Mouse (Mus musculus): ENCODE measurements at regions not wholly inside any gene's neighbourhood (a gene's known extent, or its start where the extent isn't known, plus 50 kb on each side); places are given as distances from the start of the nearest gene placed in this dataset.

DNA sequence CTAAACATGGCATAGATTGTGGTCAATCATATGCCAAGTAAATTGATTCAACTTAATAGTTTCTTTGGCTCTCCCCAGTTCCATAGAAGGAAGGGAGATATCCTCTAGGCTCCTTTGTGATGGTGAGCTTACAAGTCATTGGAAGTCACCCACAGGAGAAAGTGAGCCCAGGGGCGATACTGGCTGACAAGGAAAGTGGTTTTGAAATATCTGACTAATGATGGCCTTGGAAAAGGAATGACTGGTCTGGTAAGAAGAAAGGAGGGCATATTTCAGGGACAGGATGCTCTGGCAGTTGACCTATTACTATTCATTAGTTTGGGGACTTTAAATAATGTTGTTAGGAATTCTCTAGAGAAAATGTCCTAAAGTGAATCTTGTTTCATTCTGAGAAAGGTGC lies 352.7 kb upstream of the Cdh11 start:
- ATAC-seq (replicated peaks; ENCODE audit: poor library complexity): no peak

GRCm38 (mm10) chr8:103144835-103145234 lies 359.4 kb upstream of the Cdh11 start:
- ATAC-seq (replicated peaks; ENCODE audit: poor library complexity): no peak

DNA sequence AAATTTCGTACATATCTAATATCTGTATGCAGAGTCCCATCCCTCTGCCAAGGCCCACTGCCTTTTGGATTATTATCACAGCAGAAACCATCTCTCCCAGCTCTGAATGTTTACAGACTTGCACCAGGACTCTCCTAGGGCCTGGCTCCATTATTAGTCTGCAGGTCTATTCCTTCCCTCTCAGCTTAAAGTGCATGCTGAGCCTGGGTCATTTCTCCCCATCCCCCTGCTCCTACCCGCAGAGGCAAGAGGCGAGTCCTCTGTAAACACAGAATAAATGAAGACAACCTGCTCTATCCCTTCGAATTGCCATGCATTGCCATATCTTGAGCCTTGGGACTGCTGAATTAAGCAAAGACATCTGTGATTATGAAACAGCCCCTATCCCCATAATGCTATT lies 362.6 kb upstream of the Cdh11 start:
- ATAC-seq (replicated peaks; ENCODE audit: poor library complexity): no peak

GRCm38 (mm10) chr8:103148447-103148846 lies 363.0 kb upstream of the Cdh11 start:
- ATAC-seq (replicated peaks; ENCODE audit: poor library complexity): no peak

- no peak for ATAC-seq (replicated peaks; ENCODE audit: poor library complexity)
Observed at GRCm38 (mm10) chr8:103166623-103167316, 381.3 kb upstream of the Cdh11 start.

DNA sequence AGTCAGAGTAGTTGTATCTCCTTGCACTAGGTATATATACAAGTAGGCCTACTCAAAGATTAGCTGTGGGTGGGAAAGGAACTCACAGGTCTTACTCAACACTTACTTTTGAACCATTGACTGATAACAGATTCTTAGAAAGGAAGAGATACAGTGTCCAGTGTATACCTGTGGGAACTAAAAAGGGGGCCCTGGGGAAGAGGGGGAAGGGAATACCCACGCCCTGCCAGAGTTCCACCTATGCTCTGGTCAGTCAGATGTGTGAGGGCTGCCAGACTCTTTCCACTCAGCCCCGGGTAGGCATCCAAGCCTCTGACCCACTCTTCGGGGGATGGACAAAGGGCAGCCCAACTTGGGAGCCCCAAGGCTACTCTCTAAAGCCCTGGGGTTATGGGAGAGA lies 387.9 kb upstream of the Cdh11 start:
- no peak for ATAC-seq (replicated peaks; ENCODE audit: poor library complexity)

DNA sequence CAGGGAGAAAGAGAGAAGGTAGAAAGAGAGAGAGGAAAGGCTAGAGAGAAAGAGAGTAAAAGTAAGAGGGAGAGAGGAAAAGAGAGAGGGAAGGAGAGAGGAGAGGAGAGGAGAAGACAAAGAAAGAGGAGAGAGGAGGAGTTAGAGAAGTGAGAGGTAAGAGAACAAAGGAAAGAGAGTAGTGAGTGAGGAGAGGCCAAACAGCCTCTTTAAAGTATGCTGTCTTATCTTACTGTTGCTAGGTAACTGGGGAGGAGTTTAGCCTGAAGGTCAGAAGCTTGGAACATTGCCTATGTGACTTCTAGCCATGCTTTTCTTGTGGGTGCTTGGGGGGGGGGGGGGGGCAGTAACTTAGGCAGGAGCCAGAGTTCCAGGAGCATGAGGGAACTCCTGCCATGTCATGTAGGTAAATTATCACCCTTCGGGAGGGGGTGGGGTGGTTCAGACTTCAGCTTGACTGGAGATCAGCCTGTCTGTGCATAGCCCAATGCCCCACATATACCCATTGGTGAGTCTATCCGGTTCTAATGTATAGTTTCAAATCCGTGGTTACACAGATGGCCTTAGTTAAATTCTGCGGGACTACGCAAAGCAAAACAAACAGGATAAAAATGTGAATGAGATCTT lies 388.5 kb upstream of the Cdh11 start:
- no peak for ATAC-seq (replicated peaks; ENCODE audit: poor library complexity)

DNA sequence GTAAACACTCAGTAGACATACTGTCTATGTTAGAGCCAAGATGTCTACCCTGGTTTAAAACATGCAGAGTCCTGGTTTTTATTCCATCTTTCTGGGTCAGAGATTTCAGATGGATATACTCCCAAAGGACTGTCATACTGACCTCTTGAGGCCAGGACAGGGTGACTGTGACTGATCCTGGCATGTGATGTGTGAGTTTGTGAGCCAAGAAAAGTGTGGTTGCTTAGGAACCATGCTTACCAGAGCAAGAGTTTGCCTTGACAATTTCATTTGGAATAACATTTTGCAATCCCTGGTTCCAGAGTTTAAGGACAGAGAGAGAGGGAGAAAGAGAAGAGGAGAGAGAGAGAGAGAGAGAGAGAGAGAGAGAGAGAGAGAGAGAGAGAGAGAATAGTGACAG lies 395.2 kb upstream of the Cdh11 start:
- ATAC-seq (replicated peaks; ENCODE audit: poor library complexity): no peak

GRCm38 (mm10) chr8:103188720-103189498 lies 403.5 kb upstream of the Cdh11 start:
- no peak for ATAC-seq (replicated peaks; ENCODE audit: poor library complexity)

GRCm38 (mm10) chr8:103198251-103198650 lies 412.8 kb upstream of the Cdh11 start:
- ATAC-seq (replicated peaks; ENCODE audit: poor library complexity): no peak

GRCm38 (mm10) chr8:103199696-103200615 lies 414.5 kb upstream of the Cdh11 start:
- no peak for ATAC-seq (replicated peaks; ENCODE audit: poor library complexity)

GRCm38 (mm10) chr8:103203710-103204109 lies 418.3 kb upstream of the Cdh11 start:
- no peak for ATAC-seq (replicated peaks; ENCODE audit: poor library complexity)

DNA sequence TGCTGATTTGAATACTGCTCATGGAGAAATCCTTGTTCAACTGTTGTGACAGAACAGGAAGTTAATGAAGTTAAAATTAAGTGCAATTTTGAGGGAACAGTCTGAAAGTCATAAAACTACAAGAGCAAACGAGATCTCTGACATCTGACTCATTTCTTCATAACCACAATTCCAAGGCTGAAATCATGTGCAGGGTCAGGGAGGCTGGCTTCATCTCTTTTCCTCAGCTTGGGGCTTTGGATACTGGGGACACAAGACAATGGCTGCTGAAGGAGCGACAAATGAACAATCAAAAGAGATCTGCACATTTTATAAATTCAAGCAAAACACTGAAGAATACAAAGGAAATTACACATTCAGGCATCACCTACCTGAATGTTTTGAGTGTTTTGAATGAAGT lies 429.2 kb upstream of the Cdh11 start:
- ATAC-seq (replicated peaks; ENCODE audit: poor library complexity): no peak

- ATAC-seq (replicated peaks; ENCODE audit: poor library complexity): no peak
Observed at GRCm38 (mm10) chr8:103230741-103231475, 445.5 kb upstream of the Cdh11 start.

GRCm38 (mm10) chr8:103234374-103234773 lies 448.9 kb upstream of the Cdh11 start:
- no peak for ATAC-seq (replicated peaks; ENCODE audit: poor library complexity)

GRCm38 (mm10) chr8:103235614-103236013 lies 450.2 kb upstream of the Cdh11 start:
- ATAC-seq (replicated peaks; ENCODE audit: poor library complexity): no peak

DNA sequence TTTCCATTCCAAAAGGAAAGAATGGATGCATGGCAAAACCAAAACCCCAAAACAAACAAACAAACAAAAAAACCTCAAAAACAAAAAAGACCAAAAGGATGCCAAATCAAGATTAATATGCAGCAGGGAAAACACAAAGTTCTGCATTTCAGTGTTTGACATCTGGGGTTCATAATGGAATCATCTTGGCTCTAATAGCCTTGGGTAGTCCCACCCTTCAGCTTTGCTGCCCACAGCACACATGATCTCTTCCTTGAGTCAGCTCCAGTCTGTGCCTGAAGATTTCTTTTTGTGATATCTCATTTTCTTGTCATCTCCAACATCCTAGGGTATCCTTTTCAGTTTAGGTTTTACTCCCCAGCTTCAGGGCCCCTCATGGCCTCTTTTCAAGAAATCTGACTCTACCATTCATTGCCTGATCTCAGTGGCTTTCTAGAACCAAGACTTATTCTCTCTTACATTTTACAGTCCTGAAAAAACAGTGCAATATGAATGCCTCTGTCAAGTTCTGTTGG lies 453.1 kb upstream of the Cdh11 start:
- ATAC-seq (replicated peaks; ENCODE audit: poor library complexity): no peak

GRCm38 (mm10) chr8:103244169-103244568 lies 458.7 kb upstream of the Cdh11 start:
- no peak for ATAC-seq (replicated peaks; ENCODE audit: poor library complexity)

- ATAC-seq (replicated peaks; ENCODE audit: poor library complexity): no peak
Observed at GRCm38 (mm10) chr8:103244658-103245057, 459.2 kb upstream of the Cdh11 start.

DNA sequence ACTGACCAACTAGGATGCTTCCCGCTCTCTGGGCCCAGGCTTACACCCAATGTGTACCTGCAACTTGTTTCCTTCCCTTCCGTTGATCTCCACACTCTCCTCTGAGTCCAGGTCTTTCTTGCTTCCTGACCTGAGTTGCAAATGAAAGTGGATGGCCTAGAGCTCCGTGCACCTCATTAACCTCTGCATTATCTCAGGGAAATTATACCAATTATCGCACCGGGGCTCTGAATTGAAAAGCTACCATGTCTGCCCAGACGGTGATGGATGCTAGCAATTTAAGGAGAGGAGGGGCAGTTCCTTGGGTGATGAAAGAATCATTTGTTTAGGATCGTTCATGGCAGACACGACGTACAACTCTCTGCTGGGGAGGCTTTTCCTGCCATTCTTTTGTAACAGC lies 460.4 kb upstream of the Cdh11 start:
- ATAC-seq (replicated peaks; ENCODE audit: poor library complexity): no peak
